Mouse (Mus musculus): ENCODE measurements around the gene Os9.
A peak's percentile ranks its signal among the peaks of the same experiment; 100 is the strongest.
"Not testable (repeated sequence)": the region's sequence is repeated elsewhere in the genome, so short reads cannot be mapped to it uniquely, and the experiment has no call there.

The Os9 gene

DNA sequence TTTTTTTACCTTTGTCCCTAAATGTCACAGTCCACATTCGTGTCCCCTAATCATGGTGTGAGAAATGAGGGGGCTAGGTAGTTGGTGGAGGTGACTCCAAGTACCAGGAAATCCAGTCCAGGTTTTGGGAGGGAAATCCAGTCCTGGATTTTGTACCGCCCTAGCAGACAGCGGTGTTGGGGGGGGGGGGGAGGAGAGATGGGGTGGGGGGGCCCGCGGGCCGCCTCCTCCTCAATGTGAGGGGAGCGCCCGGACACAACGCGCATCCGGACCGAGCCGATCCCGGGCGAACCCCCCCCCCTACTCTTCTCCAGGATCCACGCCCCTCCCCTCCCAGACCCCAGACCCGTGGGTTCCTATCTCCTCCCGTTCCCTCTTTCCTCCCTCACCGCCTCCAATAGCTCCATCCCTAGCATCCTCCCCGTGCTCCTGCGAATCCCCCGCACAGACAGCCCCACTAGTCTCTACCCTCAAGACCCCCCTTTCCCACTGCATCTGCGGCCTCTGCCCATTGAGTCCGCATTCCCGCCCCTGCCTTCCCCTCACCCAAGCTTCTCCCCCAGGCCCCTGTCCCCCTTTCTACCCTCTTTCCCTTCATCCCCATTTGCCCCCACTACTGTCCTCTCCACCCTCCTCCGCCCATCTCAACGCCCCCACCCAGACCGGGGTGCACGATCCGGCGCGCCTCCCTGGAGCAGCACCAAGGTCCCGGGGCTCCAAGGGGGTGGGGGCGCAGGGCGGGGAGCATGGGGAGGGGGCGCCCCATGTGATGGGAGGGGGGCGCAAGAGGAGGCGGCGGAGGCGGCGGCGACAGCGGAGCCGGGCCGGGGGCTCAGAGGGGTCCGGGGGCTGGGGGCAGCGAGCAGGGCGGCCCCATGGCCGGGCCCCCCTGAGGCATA is 42.0 kb downstream of the Os9 start:
- DNase-seq: peak; percentile 60

DNA sequence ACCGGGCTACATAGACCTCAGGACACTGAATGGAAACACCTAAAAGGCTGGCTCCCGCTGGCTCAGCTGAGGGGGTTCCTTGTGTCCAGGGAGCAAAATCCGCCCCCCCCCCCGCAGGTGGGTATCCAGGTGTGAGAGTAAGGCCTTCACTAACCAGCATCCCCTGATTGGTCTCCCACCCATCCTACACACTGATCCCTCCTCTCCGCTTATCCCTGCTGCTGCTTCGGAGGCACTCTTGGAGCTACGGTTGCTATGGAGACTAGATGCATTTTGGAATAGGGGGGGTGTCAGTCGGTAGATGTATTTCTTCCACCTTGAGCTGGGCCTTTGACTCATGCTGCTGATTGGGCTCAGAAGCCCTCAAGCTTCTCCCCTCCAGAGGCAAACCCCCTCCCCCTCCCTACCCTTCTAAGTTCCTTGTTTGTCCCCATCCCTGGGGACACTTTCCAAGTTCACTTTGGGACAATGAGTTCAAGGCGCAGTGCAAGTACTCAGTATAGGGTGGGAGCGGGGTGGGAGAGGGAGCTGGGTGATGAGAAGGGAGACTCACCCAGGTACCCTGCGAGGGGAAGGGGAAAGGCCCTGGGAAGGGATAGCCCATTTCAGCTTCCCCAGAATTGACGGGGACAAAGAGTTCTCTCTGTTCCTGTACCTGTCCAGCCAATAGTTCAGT is 42.8 kb downstream of the Os9 start:
- peak; percentile 61 for DNase-seq

GRCm38 (mm10) chr10:127077515-127077914 is 43.4 kb downstream of the Os9 start:
- DNase-seq: peak; percentile 50

GRCm38 (mm10) chr10:127076082-127076481 is 44.8 kb downstream of the Os9 start:
- DNase-seq: no peak

DNA sequence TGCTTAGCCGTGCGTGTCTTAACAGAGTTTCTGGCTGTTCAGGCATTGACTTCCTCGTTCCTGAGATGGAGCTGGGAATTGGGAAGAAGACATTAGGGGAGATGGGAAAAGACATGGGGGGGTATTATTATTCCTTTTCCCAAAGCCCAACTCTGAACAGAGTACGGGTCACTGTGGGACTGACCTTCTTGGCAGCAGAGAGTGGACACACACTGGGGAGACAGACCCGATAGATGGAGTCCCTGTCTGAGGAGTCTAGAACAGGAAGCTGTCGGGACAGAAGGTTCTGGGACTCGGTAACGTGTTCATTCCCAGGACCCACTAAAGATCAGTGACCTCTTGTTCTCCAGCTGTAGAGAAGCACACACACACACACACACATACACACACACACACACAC is 45.3 kb downstream of the Os9 start:
- DNase-seq: no peak

DNA sequence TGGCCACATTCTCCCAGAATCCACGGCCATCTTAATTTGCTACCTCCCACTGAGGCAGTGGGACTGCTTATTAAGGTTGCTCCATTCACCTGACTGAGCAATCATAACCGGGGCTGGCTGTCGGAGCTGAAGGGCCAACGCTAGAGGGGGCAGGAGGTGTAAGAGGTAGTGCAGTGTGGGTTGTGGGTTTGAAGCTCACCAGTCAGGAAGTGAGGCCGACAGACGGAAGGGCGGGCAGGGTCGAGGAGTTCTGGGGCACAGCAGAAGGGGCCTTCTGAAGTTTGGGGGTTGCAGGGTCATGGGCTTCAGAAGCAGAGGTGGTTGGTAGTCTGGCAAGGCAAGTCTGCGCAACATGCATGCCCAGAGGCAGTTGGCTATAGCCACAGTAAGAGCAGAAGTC is 45.9 kb downstream of the Os9 start, which contains the start of gene Agap2:
Gene Agap2 (plus strand): TSS at position 205 of the 400 bp plus-strand sequence.
- DNase-seq: no peak

- DNase-seq: no peak
These were observed 47.0 kb downstream of the Os9 start for GRCm38 (mm10) chr10:127073981-127074380.

DNA sequence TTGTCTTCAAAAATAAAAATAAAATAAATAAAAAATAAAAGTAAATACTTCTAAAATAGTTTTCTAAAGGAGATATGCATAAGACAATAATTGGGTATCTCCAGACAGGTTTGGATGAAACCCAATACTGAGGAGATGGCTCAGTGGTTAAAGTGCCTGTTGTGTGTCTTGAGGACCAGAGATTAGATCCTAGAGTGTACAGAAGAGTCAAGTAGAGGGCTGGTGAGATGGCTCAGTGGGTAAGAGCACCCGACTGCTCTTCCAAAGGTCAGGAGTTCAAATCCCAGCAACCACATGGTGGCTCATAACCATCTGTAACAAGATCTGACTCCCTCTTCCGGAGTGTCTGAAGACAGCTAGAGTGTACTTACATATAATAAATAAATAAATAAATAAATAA is 48.0 kb downstream of the Os9 start:
- not testable (repeated sequence) for DNase-seq

DNA sequence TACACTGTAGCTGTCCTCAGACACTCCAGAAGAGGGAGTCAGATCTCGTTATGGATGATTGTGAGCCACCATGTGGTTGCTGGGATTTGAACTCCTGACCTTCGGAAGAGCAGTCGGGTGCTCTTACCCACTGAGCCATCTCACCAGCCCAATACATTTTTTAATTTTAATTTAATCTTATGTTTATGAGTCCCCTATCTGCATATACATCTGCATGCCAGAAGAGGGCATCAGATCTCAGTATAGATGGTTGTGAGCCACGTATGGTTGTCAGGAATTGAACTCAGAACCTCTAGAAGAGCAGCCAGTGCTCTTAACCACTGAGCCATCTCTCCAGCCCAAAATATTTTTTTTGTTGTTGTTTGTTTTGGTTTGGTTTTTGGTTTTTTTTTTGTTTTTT is 48.7 kb downstream of the Os9 start:
- DNase-seq: not testable (repeated sequence)

GRCm38 (mm10) chr10:127071203-127071602 is 49.7 kb downstream of the Os9 start:
- no peak for DNase-seq

- peak; percentile 90 for DNase-seq
These were observed 50.5 kb downstream of the Os9 start, which contains the start of gene Tspan31 for GRCm38 (mm10) chr10:127070190-127071121. Gene Tspan31, minus strand, starts transcription at chr10:127070264.

- no peak for DNase-seq
These were observed 51.4 kb downstream of the Os9 start for GRCm38 (mm10) chr10:127069281-127070189.

DNA sequence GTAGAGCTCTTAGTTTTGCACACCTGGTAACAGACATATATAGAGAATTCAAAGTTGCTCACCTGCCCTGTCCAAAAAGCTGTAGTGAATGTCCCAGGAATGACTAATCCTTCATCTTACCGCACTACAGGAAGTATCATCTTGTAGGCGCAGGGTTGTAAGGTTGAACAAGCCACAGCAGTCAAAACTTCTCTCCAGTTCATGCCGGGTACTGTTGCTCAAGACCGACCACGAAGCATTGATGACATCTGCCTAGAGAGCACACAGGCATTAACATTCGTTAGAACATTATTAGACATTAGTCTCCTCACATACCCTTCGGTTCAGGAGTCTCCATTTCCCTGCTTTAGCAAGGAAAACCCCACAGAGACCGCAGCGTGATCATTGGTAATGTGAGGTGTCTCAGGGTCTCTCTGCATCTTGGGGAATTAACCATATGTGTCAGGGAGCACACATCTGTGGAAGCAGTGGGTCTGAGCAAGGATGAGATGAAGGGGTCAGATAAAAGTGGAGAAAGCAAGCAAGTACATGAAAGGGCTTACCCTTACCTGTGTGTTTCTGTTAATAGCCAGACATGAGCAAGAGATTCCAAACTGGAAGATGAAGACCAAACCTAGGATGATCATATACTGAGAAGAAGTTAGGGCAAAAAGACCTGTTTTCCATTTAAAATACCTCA is 52.4 kb downstream of the Os9 start:
- no peak for DNase-seq

GRCm38 (mm10) chr10:127066519-127067018 is 54.4 kb downstream of the Os9 start:
- DNase-seq: no peak

GRCm38 (mm10) chr10:127065981-127066380 is 55.0 kb downstream of the Os9 start:
- no peak for DNase-seq

GRCm38 (mm10) chr10:127063913-127064870 is 56.7 kb downstream of the Os9 start:
- no peak for DNase-seq

DNA sequence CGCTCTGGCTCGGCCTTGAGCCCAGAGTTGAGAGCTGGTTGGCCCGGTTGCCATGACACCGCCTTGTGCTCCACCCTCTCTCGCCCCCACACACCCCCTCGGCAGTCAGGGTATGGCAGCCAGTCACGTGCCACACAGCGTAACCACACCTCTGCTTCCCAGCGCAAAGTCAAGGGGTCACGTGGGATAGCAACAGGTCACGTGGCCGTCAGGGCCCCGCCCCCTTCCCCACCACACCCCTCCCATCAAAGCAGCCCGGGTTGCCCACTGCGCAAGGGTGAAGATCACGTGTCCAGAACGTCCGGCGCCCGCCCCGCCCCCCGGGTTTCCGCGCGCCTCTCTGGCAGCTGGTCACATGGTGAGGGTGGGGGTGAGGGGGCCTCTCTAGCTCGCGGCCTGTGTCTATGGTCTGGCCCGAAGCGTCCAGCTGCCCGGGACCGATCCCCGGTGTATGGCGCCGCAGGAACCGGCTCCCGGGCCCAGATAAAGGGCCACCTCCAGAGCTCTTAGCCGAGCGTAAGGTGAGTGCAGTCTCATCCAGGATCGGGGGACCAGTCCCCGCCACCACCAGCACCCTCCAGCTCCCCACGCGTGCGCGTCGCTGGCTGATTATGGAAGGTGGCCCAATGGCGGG is 57.6 kb downstream of the Os9 start, which contains the start of gene Cdk4:
Gene Cdk4 (plus strand): TSS at position 296 of the 634 bp plus-strand sequence.
- DNase-seq: peak; percentile 99

GRCm38 (mm10) chr10:127062503-127062902 is 58.4 kb downstream of the Os9 start:
- DNase-seq: no peak

GRCm38 (mm10) chr10:127062101-127062500 is 58.8 kb downstream of the Os9 start:
- not testable (repeated sequence) for DNase-seq
